Mouse (Mus musculus): ENCODE measurements around the gene Zfp36. TPM values are rescaled to one million over a fixed set of nuclear protein-coding genes. Genes with fewer than 3 reads are reported as not detected.
A peak's percentile ranks its signal among the peaks of the same experiment; 100 is the strongest.

Gene Zfp36
- polyA plus RNA-seq, 1 experiment from 2014 or later, result 5.1 TPM

DNA sequence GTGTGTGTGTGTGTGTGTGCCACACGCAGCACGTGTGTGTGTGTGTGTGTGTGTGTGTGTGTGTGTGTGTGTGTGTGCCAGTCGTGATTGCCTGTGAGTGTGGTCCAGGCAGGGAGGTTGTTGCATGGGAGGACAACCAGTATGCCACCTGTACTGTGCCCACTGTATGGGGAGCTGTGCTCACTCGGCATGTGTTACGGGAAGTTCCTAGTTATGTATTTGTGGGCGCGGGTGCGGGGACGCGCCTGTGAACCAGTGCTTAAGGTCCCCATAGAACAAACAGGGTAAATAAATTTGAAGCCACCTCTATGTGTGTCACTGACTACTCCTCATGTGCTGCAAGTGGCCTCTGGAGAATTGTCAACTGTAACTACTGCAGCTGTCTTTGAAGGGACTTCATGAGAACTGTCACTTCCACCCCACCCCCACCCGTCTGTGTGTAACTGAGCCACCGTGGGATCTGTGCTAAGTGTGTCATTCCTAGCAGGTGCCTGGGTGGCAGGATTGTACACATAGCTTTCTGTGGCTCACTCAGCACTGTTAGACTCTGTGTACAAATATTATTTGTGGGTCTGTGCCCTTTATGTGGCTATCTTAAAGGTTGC, 2.4 kb upstream of the Zfp36 start:
- Histone ChIP-seq H3K27ac (peak overlapping the region; percentile 83), H3K4me2 (peak overlapping the region; percentile 54), H3K27me3 (peaks cover 8% of the 10 kb centered on the region), H3K4me3 (replicated peaks) (peak overlapping the region; percentile 27), H3K9me3 (no peaks in the 10 kb centered on the region), H3K9ac (peak overlapping the region; percentile 59; the same call in 1 of the 2 replicates), H3K36me3 (replicated peaks) (peaks cover 18% of the 10 kb centered on the region), H3K4me1 (peaks cover 44% of the 10 kb centered on the region)
- no peak for ATAC-seq (ENCODE audit: low FRiP score)
- 72% methylated on average over 10 of the region's 12 CpGs for WGBS

DNA sequence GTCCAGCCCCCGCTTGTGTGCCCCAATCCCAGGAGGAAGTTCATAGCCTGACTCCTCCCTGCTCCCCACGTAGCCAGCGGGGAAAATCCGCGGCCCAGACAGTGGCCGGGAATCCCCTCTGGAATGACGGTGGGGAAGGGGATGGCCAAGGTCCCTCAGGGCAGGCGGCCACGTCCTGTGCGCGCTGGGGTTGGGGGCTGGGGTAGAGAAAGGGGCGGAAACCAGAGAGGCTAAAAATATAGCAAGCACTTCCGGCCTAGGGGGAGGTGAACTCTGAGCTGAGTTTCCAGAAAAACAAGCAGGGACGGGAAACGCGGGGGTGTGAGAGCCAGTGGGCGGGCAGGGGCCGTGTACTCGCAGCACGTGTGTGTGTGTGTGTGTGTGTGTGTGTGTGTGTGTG, 1.9 kb upstream of the Zfp36 start:
- 4% methylated on average over 18 of the region's 20 CpGs for WGBS
- no peak for ATAC-seq (ENCODE audit: low FRiP score)
- H3K9ac ChIP-seq, result peak overlapping the region; percentile 59
- H3K4me2 ChIP-seq, result peak overlapping the region; percentile 54
- H3K4me1 ChIP-seq, result peaks cover 49% of the 10 kb centered on the region
- peaks cover 17% of the 10 kb centered on the region for H3K36me3 ChIP-seq (replicated peaks)
- peak overlapping the region; percentile 83 for H3K27ac ChIP-seq
- H3K9me3 ChIP-seq, result no peaks in the 10 kb centered on the region
- peaks cover 13% of the 10 kb centered on the region for H3K27me3 ChIP-seq
- peak overlapping the region; percentile 27 for H3K4me3 ChIP-seq (replicated peaks)

- Histone ChIP-seq H3K4me1 (peaks cover 53% of the 10 kb centered on the region), H3K27me3 (peaks cover 13% of the 10 kb centered on the region), H3K9ac (peak overlapping the region; percentile 59), H3K4me2 (peak overlapping the region; percentile 54), H3K27ac (peak overlapping the region; percentile 83), H3K4me3 (replicated peaks) (peak overlapping the region; percentile 27), H3K9me3 (no peaks in the 10 kb centered on the region), H3K36me3 (replicated peaks) (peaks cover 14% of the 10 kb centered on the region)
- ATAC-seq (ENCODE audit: low FRiP score), result no peak
- WGBS, result 5% methylated on average over 30 of the region's 30 CpGs
These were observed 1.2 kb upstream of the Zfp36 start for GRCm38 (mm10) chr7:28381017-28381790.

GRCm38 (mm10) chr7:28378769-28379651, 1.0 kb downstream of the Zfp36 start:
- Histone ChIP-seq H3K4me2 (peak overlapping the region; percentile 89), H3K27ac (peak overlapping the region; percentile 63), H3K36me3 (replicated peaks) (peaks cover 3% of the 10 kb centered on the region; the same call in 1 of the 2 replicates), H3K9me3 (no peaks in the 10 kb centered on the region), H3K27me3 (peaks cover 13% of the 10 kb centered on the region), H3K4me3 (replicated peaks) (peak overlapping the region; percentile 56), H3K4me1 (peaks cover 67% of the 10 kb centered on the region), H3K9ac (peak overlapping the region; percentile 67)
- ATAC-seq (ENCODE audit: low FRiP score), result peak; percentile 64
- under 1% methylated on average over 53 of the region's 53 CpGs for WGBS

GRCm38 (mm10) chr7:28378066-28378690, 1.9 kb downstream of the Zfp36 start:
- Histone ChIP-seq H3K27ac (no peak overlapping the region), H3K36me3 (replicated peaks) (peaks cover 3% of the 10 kb centered on the region; the same call in 1 of the 2 replicates), H3K4me3 (replicated peaks) (peak overlapping the region; percentile 56), H3K9ac (peak overlapping the region; percentile 67), H3K9me3 (no peaks in the 10 kb centered on the region), H3K27me3 (peaks cover 13% of the 10 kb centered on the region), H3K4me1 (peaks cover 73% of the 10 kb centered on the region), H3K4me2 (peak overlapping the region; percentile 89)
- ATAC-seq (ENCODE audit: low FRiP score), result no peak
- WGBS, result 53% methylated on average over 32 of the region's 32 CpGs

DNA sequence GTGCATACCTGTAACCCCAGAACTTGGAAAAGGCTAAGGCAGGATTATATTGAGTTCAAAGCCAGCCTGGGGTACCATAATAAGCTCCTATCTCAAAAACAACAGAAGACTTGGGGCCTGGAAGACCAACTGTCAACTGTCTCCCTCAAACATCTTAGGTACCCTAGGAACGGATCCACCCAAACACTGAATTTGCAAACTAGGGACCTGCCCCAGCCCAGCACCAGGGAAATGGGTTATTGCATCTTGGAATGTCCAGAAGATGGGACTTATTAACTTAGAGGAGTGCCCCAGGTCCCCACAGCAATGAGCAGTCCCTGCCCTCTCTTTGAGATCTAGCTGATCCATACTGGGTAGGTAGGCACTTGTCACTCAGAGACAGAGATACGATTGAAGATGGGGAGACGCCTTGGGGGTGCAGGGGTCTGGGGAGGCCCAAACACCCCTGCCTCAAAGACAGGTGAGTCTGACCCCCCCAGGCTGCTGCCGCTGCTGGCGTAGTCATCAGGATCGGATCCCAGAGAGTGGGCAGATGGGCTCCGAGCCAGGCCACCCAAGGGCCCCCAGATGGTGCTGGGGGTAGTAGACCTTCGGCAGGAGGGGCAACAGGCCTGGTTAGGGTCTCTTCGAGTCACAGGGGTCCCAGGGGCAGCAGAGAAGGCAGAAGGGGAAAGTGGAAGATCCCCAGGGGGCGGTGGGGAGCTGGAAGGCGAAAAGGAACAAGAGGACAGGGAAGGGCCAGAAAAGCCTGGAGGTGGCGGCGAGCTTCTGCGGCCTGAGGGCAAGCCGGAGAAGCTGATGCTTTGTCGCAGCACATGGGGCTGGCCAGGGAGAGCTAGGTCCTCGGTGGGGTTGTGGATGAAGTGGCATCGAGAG, 2.6 kb downstream of the Zfp36 start:
- no peak overlapping the region for H3K9ac ChIP-seq
- H3K9me3 ChIP-seq, result no peaks in the 10 kb centered on the region
- H3K4me3 ChIP-seq (replicated peaks), result peak overlapping the region; percentile 56; the same call in 1 of the 2 replicates
- H3K36me3 ChIP-seq (replicated peaks), result peaks cover 3% of the 10 kb centered on the region; the same call in 1 of the 2 replicates
- no peak overlapping the region for H3K27ac ChIP-seq
- H3K4me1 ChIP-seq, result peaks cover 69% of the 10 kb centered on the region
- no peak for ATAC-seq (ENCODE audit: low FRiP score)
- H3K27me3 ChIP-seq, result peaks cover 13% of the 10 kb centered on the region
- WGBS, result 79% methylated on average over 18 of the region's 18 CpGs
- peak overlapping the region; percentile 89 for H3K4me2 ChIP-seq

GRCm38 (mm10) chr7:28376011-28376771, 3.9 kb downstream of the Zfp36 start:
- Histone ChIP-seq H3K4me1 (peaks cover 59% of the 10 kb centered on the region), H3K36me3 (replicated peaks) (peaks cover 3% of the 10 kb centered on the region; the same call in 1 of the 2 replicates), H3K9ac (peak overlapping the region; percentile 63), H3K4me3 (replicated peaks) (peak overlapping the region; percentile 38), H3K27ac (peak overlapping the region; percentile 97), H3K4me2 (peak overlapping the region; percentile 61), H3K27me3 (peaks cover 13% of the 10 kb centered on the region), H3K9me3 (no peaks in the 10 kb centered on the region)
- no peak for ATAC-seq (ENCODE audit: low FRiP score)
- WGBS, result 4% methylated on average over 30 of the region's 30 CpGs

GRCm38 (mm10) chr7:28375176-28375921, 4.7 kb downstream of the Zfp36 start:
- WGBS, result 0% methylated on average over 36 of the region's 36 CpGs
- Histone ChIP-seq H3K4me2 (peak overlapping the region; percentile 61), H3K4me1 (peaks cover 62% of the 10 kb centered on the region), H3K9ac (peak overlapping the region; percentile 63), H3K4me3 (replicated peaks) (peak overlapping the region; percentile 38), H3K9me3 (no peaks in the 10 kb centered on the region), H3K27me3 (peaks cover 13% of the 10 kb centered on the region), H3K36me3 (replicated peaks) (peaks cover 3% of the 10 kb centered on the region; the same call in 1 of the 2 replicates), H3K27ac (peak overlapping the region; percentile 97)
- peak; percentile 40 for ATAC-seq (ENCODE audit: low FRiP score)

DNA sequence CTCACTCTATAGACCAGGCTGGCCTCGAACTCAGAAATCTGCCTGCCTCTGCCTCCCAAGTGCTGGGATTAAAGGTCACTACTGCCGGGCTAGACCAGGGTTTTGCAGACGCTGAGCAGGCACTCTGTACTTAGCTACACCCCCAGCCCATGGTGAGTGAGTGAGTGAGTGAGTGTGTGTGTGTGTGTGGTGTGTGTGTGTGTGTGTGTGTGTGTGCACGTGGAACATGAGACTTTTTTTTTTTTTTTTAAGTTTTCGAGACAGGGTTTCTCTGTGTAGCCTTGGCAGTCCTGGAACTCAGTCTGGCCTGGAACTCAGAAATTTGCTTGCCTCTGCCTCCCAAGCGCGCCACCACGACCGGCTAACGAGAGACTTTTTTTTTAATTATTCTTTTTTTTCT, 5.4 kb downstream of the Zfp36 start:
- Histone ChIP-seq H3K9me3 (no peaks in the 10 kb centered on the region), H3K4me2 (no peak overlapping the region), H3K4me1 (peaks cover 68% of the 10 kb centered on the region), H3K27ac (peak overlapping the region; percentile 97), H3K4me3 (replicated peaks) (no peak overlapping the region), H3K36me3 (replicated peaks) (peaks cover 8% of the 10 kb centered on the region; the same call in 1 of the 2 replicates), H3K9ac (peak overlapping the region; percentile 63; the same call in 1 of the 2 replicates), H3K27me3 (peaks cover 13% of the 10 kb centered on the region)
- 75% methylated on average over 10 of the region's 10 CpGs for WGBS
- no peak for ATAC-seq (ENCODE audit: low FRiP score)
